9 mouse cellular contexts compared by ENCODE assay signal in the genomic region with DNA sequence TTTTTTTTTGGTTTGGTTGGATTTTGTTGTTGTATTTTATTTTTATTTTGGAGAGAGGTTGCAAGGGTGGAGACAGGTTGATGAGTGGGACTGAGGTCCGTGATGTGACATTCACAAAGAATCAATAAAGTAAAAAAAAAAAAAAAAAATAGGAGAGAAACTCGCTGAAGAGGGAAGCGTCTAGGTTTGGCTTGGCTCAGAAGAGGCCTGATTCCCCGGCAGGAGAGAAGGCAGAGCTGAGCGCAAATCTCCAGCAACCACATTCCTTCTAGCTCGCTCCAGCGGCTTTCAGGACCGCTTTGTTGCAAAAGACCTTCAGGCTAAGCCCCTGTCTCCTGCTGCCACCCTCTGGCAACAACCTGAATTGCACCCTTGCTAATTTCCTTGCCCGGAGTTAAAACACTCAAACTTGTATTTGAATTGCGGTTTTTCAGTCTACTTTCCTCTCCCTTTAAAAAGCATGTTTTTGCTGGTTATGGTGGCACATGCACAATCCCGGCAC. TPM values are rescaled to one million over a fixed set of nuclear protein-coding genes. Genes with fewer than 3 reads are reported as not detected.
A peak's percentile ranks its signal among the peaks of the same experiment; 100 is the strongest.
DNase-seq lines count a peak whose midpoint lies in the region; ATAC-seq and TF ChIP-seq lines count a peak whose summit lies in the region.
"Had no signal": no experiment of that assay in that cellular context is flagged by ENCODE, and none has a peak within 500 bp of the region (broad histone marks: within the 10 kb centered on the region; RNA-seq: fewer than 3 reads in every experiment).

No protein-coding gene starts in this region.

- 7% methylated on average over 11 of the region's 11 CpGs for WGBS in hindbrain, embryonic 11.5 days

- DNase-seq in MEL (ENCODE audit: low read depth, low spot score), result peak; percentile 48
- peak; percentile 79 to 86 for DNase-seq in cerebellum, adult 18-20 months
- peak; percentile 66 to 89 for DNase-seq in frontal cortex, postnatal 10 days (ENCODE audit: low spot score in 2 of 2)
- peak; percentile 94 for DNase-seq in hindbrain, embryonic 11.5 days (ENCODE audit: low spot score)
- peak; percentile 90 for DNase-seq in layer of hippocampus, adult 9-10 months (ENCODE audit: low spot score)
- peak; percentile 97 for DNase-seq in lung, postnatal 14 days
- DNase-seq in retina, adult 2 months (ENCODE audit: low read depth, low spot score), result peak; percentile 45
- peak; percentile 93 to 98 for DNase-seq in thymus, postnatal 36 days

- H3K9me3 ChIP-seq in MEL (replicated peaks; ENCODE audit: insufficient read depth, low read length), result no peaks in the 10 kb centered on the region
- H3K9me3 ChIP-seq in hindbrain, embryonic 11.5 days (ENCODE audit: control insufficient read depth, low read length), result no peaks in the 10 kb centered on the region
- H3K9me3 ChIP-seq: megakaryocyte, embryonic 14.5 days had no signal

- no peaks in the 10 kb centered on the region for H3K27me3 ChIP-seq in MEL (ENCODE audit: control insufficient read depth in 1 of 2, insufficient read depth in 2 of 2, low read length in 2 of 2)
- H3K27me3 ChIP-seq in hindbrain, embryonic 11.5 days (ENCODE audit: control insufficient read depth, insufficient read depth, low read length), result no peaks in the 10 kb centered on the region

- TF ChIP-seq POLR2A in MEL (IDR thresholded peaks at IDR 0.05; ENCODE audit: control insufficient read depth in 1 of 2, insufficient read depth in 1 of 2, low read depth in 1 of 2, low read length in 2 of 2, poor library complexity in 1 of 2), result no peak

- TF ChIP-seq CTCF in MEL (IDR thresholded peaks at IDR 0.05 in 2 of 3, conservative IDR thresholded peaks at IDR 0.05 in 1 of 3; ENCODE audit: control insufficient read depth in 1 of 3, insufficient read depth in 1 of 3, low read depth in 2 of 3, low read length in 3 of 3, poor library complexity in 1 of 3, severe bottlenecking in 1 of 3), result peak; percentile 71 to 79 (median 75)

- no peaks in the 10 kb centered on the region for H3K79me2 ChIP-seq in MEL (ENCODE audit: control insufficient read depth, insufficient read depth, low read length, poor library complexity)

- H3K27ac ChIP-seq in MEL (ENCODE audit: control insufficient read depth, low read depth, low read length), result no peak overlapping the region
- H3K27ac ChIP-seq in hindbrain, embryonic 11.5 days (ENCODE audit: low read depth, low read length), result no peak overlapping the region

- no peak overlapping the region for H3K9ac ChIP-seq in MEL (ENCODE audit: control insufficient read depth, low read depth, low read length, poor library complexity, severe bottlenecking)
- H3K9ac ChIP-seq in hindbrain, embryonic 11.5 days (ENCODE audit: low read depth, low read length), result no peak overlapping the region

- no peaks in the 10 kb centered on the region for H3K4me1 ChIP-seq in MEL (ENCODE audit: control insufficient read depth in 1 of 2, insufficient read depth in 2 of 2, low read length in 2 of 2)
- no peaks in the 10 kb centered on the region; the same call in 1 of the 2 replicates for H3K4me1 ChIP-seq in hindbrain, embryonic 11.5 days (replicated peaks; ENCODE audit: control insufficient read depth, insufficient read depth, low read length)

- no peak overlapping the region for H3K4me3 ChIP-seq in MEL (ENCODE audit: control insufficient read depth in 1 of 2, insufficient read depth in 1 of 2, low read depth in 2 of 2, low read length in 2 of 2)
- no peak overlapping the region for H3K4me3 ChIP-seq in hindbrain, embryonic 11.5 days (ENCODE audit: low read depth, low read length)

- no peaks in the 10 kb centered on the region for H3K36me3 ChIP-seq in MEL (ENCODE audit: control insufficient read depth in 1 of 2, insufficient read depth in 2 of 2, low read length in 2 of 2)
- no peaks in the 10 kb centered on the region for H3K36me3 ChIP-seq in hindbrain, embryonic 11.5 days (ENCODE audit: control insufficient read depth, insufficient read depth, low read length)

- peak; percentile 62; the same call in 1 of the 2 replicates for ATAC-seq in hindbrain, embryonic 11.5 days (ENCODE audit: low FRiP score)

- H3K4me2 ChIP-seq in hindbrain, embryonic 11.5 days (replicated peaks; ENCODE audit: low read depth, low read length), result no peak overlapping the region

- TF ChIP-seq RAD21 in MEL (IDR thresholded peaks at IDR 0.05; ENCODE audit: low read depth, low read length), result peak; percentile 78

- TF ChIP-seq EP300 in MEL (IDR thresholded peaks at IDR 0.05; ENCODE audit: low read depth in 1 of 2, low read length in 2 of 2), result no peak

TF ChIP-seq in MEL, 35 proteins besides CTCF, POLR2A, EP300 and RAD21:
- TF ChIP-seq POLR2AphosphoS5 (IDR thresholded peaks at IDR 0.05; ENCODE audit: borderline replicate concordance, low read depth, low read length), result no peak
- no peak for TF ChIP-seq MXI1 (IDR thresholded peaks at IDR 0.05; ENCODE audit: low read depth, low read length)
- no peak for TF ChIP-seq MYC (IDR thresholded peaks at IDR 0.05; ENCODE audit: low read depth, low read length)
- TF ChIP-seq POLR2AphosphoS2 (IDR thresholded peaks at IDR 0.05; ENCODE audit: low read length), result no peak
- peak; percentile 79 for TF ChIP-seq SMC3 (IDR thresholded peaks at IDR 0.05; ENCODE audit: low read depth, low read length)
- no peak for TF ChIP-seq KAT2A (conservative IDR thresholded peaks at IDR 0.05; ENCODE audit: low read depth, low read length)
- TF ChIP-seq USF1 (IDR thresholded peaks at IDR 0.05; ENCODE audit: low read depth, low read length), result no peak
- peak; percentile 62 for TF ChIP-seq ZC3H11A (IDR thresholded peaks at IDR 0.05; ENCODE audit: low read depth, low read length)
- TF ChIP-seq SIN3A (IDR thresholded peaks at IDR 0.05; ENCODE audit: low read length), result no peak
- no peak for TF ChIP-seq BHLHE40 (IDR thresholded peaks at IDR 0.05; ENCODE audit: borderline replicate concordance, low read depth, low read length)

RNA-seq across cellular contexts. Expression of gene Cd2, which starts 7.7 kb away (rescaled TPM):
- not detected in 2 replicates for total RNA-seq in MEL (2012; rRNA removed)
- not detected for polyA plus RNA-seq in MEL (2012; ENCODE audit: insufficient read depth in 1 of 2, insufficient read length in 2 of 2, low read depth in 1 of 2, low replicate concordance in 2 of 2, missing spikeins in 1 of 2)
- polyA plus RNA-seq in hindbrain, embryonic 11.5 days (2014; fragmentation: Nextera tagmentation; extraction: Ambion mirVana), result 0.14 TPM in 1 of 2 replicates, not detected in the other

Comparison
In these comparisons a context has a peak if more than half of its experiments do, and no peak if none do; other contexts are left out.
1. DNase-seq: peak in every context shown above with its lines; median percentile 97 in lung, postnatal 14 days; 96 in thymus, postnatal 36 days; 94 in hindbrain, embryonic 11.5 days; 90 in layer of hippocampus, adult 9-10 months; 82 in cerebellum, adult 18-20 months; 78 in frontal cortex, postnatal 10 days; 48 in MEL; 45 in retina, adult 2 months.